Mouse (Mus musculus) neural tube, embryonic 12.5 days (tissue): ENCODE data around the gene Rhobtb1. TPM values are rescaled to one million over a fixed set of nuclear protein-coding genes. Genes with fewer than 3 reads are reported as not detected.

Source experiments
- polyA plus RNA-seq: library from polyadenylated mRNA; unstranded; fragments of >200 nt; fragmentation: Nextera tagmentation; extraction: Ambion mirVana; gene quantifications from 2 replicates; pipeline ENCODE4 v1.2.1, GENCODE M21; 2016

Gene Rhobtb1
- polyA plus RNA-seq, 1 experiment from 2014 or later: 16.0 TPM

Other genes with a start within 250 kb of the Rhobtb1 start
- gene A930033H14Rik, start 61.7 kb downstream of the Rhobtb1 start, polyA plus RNA-seq: 1.4 and 1.5 TPM in 2 replicates
- 222 and 223 TPM in 2 replicates for gene Cdk1, start 201.5 kb downstream of the Rhobtb1 start, polyA plus RNA-seq
- 95.5 and 102 TPM in 2 replicates for gene Ank3, start 247.3 kb downstream of the Rhobtb1 start, polyA plus RNA-seq